Mouse (Mus musculus) liver, embryonic 16.5 days (tissue): ENCODE data around the gene Pik3r3. TPM values are rescaled to one million over a fixed set of nuclear protein-coding genes. Genes with fewer than 3 reads are reported as not detected.
"Not testable (repeated sequence)": the region's sequence is repeated elsewhere in the genome, so short reads cannot be mapped to it uniquely, and the experiment has no call there.

Experiments used
- ATAC-seq: fragments of 200-750 bp; cut with Nextera tagmentation; 2 replicates; pipeline ENCODE4 v1.8.0; 2017; ENCODE audit warnings: low read depth, mild to moderate bottlenecking, moderate number of reproducible peaks, moderate library complexity
- H3K27ac ChIP-seq: fragments of 300-500 bp; sonication (generic); 2 replicates; pipeline ENCODE4 v1.5.1; 2014; ENCODE audit warnings: mild to moderate bottlenecking, low read length
- H3K27me3 ChIP-seq: fragments of 300-500 bp; sonication (generic); 2 replicates; pipeline ENCODE4 v1.6.1; 2014; ENCODE audit warnings: low read depth, low read length, mixed read lengths; ENCODE audit not compliant: control insufficient read depth, insufficient read depth
- H3K36me3 ChIP-seq: fragments of 300-500 bp; sonication (generic); 2 replicates; pipeline ENCODE4 v1.6.1; 2014; ENCODE audit warnings: mild to moderate bottlenecking; ENCODE audit not compliant: control insufficient read depth, insufficient read depth
- H3K4me1 ChIP-seq: fragments of 300-500 bp; sonication (generic); 2 replicates; pipeline ENCODE4 v1.6.1; 2014; ENCODE audit warnings: low read depth, low read length, mixed read lengths; ENCODE audit not compliant: control insufficient read depth
- H3K4me2 ChIP-seq: fragments of 300-500 bp; sonication (generic); 2 replicates; pipeline ENCODE4 v1.6.1; 2014; ENCODE audit warnings: low read depth, low read length, mixed read lengths
- H3K4me3 ChIP-seq: fragments of 300-500 bp; sonication (generic); 2 replicates; pipeline ENCODE4 v1.5.1; 2014; ENCODE audit warnings: low read depth, mild to moderate bottlenecking, low read length
- H3K9ac ChIP-seq: fragments of 300-500 bp; sonication (generic); 2 replicates; pipeline ENCODE4 v1.6.1; 2014; ENCODE audit warnings: low read depth, low read length
- H3K9me3 ChIP-seq: fragments of 300-500 bp; sonication (generic); replicated peaks from 2 replicates; pipeline ENCODE4 v1.6.1; 2016; ENCODE audit warnings: low read length; ENCODE audit not compliant: control insufficient read depth
- WGBS: fragments of 180-500 bp; shearing (Covaris S2); extraction: QIAGEN DNeasy Blood & Tissue Kit; methylation state at CpG from one replicate; pipeline ENCODE4 v1.1.7; 2014; ENCODE audit not compliant: insufficient replicate concordance; 5-methylcytosine and 5-hydroxymethylcytosine counted together
- polyA plus RNA-seq: library from polyadenylated mRNA; unstranded; fragments of >200 nt; fragmentation: Nextera tagmentation; extraction: Ambion mirVana; gene quantifications from 2 replicates; pipeline ENCODE4 v1.2.1, GENCODE M21; 2015

Pik3r3 gene
- polyA plus RNA-seq, 1 experiment from 2014 or later, result 0.61 TPM

DNA sequence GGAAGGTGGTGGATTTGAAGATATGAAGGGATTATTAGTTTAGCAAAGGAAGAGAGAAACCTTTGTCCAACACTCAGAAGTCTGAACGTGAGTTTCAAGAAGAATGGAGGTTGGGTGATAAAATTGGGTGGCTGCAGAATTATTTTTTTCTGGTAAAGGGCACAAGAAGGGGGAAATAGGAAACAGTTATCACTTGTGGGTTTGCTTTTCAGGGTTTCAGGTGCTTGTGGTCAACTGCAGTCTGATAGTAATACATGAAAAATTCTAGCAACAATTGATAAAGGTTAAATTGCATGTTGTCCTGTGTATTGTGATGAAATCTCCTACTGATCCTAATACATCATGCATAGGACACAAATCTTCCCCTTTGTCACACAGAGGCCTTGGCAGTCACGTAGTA is 22.8 kb downstream of the Pik3r3 start:
- H3K9me3 ChIP-seq, result no peaks in the 10 kb centered on the region
- no peaks in the 10 kb centered on the region for H3K36me3 ChIP-seq
- no peak overlapping the region for H3K4me3 ChIP-seq
- no peak overlapping the region for H3K27ac ChIP-seq
- no peaks in the 10 kb centered on the region for H3K27me3 ChIP-seq
- no peak for ATAC-seq
- H3K9ac ChIP-seq, result no peak overlapping the region
- H3K4me2 ChIP-seq, result no peak overlapping the region
- 29% methylated on average over 2 of the region's 2 CpGs for WGBS
- no peaks in the 10 kb centered on the region for H3K4me1 ChIP-seq

- H3K4me3 ChIP-seq, H3K4me1 ChIP-seq, H3K36me3 ChIP-seq, ATAC-seq, H3K4me2 ChIP-seq, H3K27me3 ChIP-seq, H3K9me3 ChIP-seq, H3K9ac ChIP-seq, H3K27ac ChIP-seq: not testable (repeated sequence)
- WGBS, result 26% methylated on average over 3 of the region's 3 CpGs
Observed at GRCm38 (mm10) chr4:116245926-116246325, 24.5 kb downstream of the Pik3r3 start.

- Histone ChIP-seq H3K4me1 (no peaks in the 10 kb centered on the region), H3K36me3 (no peaks in the 10 kb centered on the region), H3K4me3 (no peak overlapping the region), H3K9ac (no peak overlapping the region), H3K4me2 (no peak overlapping the region), H3K27ac (no peak overlapping the region), H3K9me3 (no peaks in the 10 kb centered on the region), H3K27me3 (no peaks in the 10 kb centered on the region)
- ATAC-seq, result no peak
- WGBS, result 48% methylated on average over 3 of the region's 3 CpGs
Observed at GRCm38 (mm10) chr4:116249986-116250385, 28.6 kb downstream of the Pik3r3 start.

- no peak for ATAC-seq
- H3K9me3 ChIP-seq, result no peaks in the 10 kb centered on the region
- H3K4me2 ChIP-seq, result no peak overlapping the region
- H3K9ac ChIP-seq, result no peak overlapping the region
- WGBS, result 75% methylated on average over 6 of the region's 6 CpGs
- H3K27ac ChIP-seq, result no peak overlapping the region
- H3K36me3 ChIP-seq, result no peaks in the 10 kb centered on the region
- H3K27me3 ChIP-seq, result no peaks in the 10 kb centered on the region
- H3K4me3 ChIP-seq, result no peak overlapping the region
- H3K4me1 ChIP-seq, result no peaks in the 10 kb centered on the region
Observed at GRCm38 (mm10) chr4:116268220-116268619, 46.8 kb downstream of the Pik3r3 start.

DNA sequence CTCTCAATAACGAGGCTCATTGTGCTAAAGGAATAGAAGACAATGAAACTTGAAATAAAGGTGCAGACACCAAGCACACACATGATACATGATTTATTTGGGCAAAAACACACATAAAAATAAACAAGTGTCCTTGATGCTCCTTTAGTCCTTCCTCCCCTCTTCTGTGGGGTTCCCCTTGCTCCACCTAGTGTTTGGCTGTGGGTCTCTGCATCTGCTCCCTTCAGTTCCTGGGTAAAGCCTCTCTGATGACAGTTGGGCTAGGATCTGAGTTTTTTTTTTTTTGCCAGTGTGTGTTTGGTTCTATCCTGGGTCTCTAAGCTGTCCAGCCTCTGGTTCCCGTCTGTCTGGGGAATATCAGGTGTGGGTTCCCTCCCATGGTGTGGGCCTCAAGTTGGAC is 60.8 kb downstream of the Pik3r3 start:
- Histone ChIP-seq H3K9me3 (no peaks in the 10 kb centered on the region), H3K4me1 (no peaks in the 10 kb centered on the region), H3K9ac (no peak overlapping the region), H3K4me3 (no peak overlapping the region), H3K36me3 (no peaks in the 10 kb centered on the region), H3K27ac (no peak overlapping the region), H3K4me2 (no peak overlapping the region), H3K27me3 (no peaks in the 10 kb centered on the region)
- no peak for ATAC-seq
- WGBS, result 39% methylated on average over 2 of the region's 2 CpGs

DNA sequence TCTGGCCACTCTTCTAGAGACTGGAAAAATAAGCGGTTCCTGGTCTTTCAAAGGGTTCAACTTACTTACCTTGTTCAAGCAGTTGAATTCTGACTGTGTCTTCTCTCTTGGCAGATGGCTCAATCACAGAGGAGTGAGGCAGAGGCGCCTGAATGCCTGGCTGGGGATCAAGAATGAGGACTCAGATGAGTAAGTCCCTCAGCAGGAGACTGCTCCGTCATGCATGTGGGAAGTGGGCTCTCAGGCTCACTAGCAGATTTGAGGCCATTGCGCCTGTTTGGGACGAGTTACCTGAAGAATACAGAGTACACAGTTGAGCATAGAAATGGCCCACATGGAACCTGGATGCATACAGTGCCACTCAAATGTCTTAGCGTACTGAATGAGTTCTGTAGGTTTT is 70.1 kb downstream of the Pik3r3 start:
- no peak overlapping the region for H3K4me3 ChIP-seq
- H3K36me3 ChIP-seq, result no peaks in the 10 kb centered on the region
- ATAC-seq, result no peak
- no peak overlapping the region for H3K4me2 ChIP-seq
- H3K27ac ChIP-seq, result no peak overlapping the region
- no peaks in the 10 kb centered on the region for H3K4me1 ChIP-seq
- H3K9me3 ChIP-seq, result no peaks in the 10 kb centered on the region
- H3K27me3 ChIP-seq, result no peaks in the 10 kb centered on the region
- no peak overlapping the region for H3K9ac ChIP-seq
- 71% methylated on average over 6 of the region's 6 CpGs for WGBS

GRCm38 (mm10) chr4:116293296-116293695 is 71.9 kb downstream of the Pik3r3 start:
- H3K36me3 ChIP-seq, result no peaks in the 10 kb centered on the region
- no peaks in the 10 kb centered on the region for H3K4me1 ChIP-seq
- no peaks in the 10 kb centered on the region for H3K9me3 ChIP-seq
- no peak overlapping the region for H3K27ac ChIP-seq
- no peaks in the 10 kb centered on the region for H3K27me3 ChIP-seq
- 63% methylated on average over 12 of the region's 12 CpGs for WGBS
- no peak overlapping the region for H3K4me2 ChIP-seq
- ATAC-seq, result no peak
- H3K4me3 ChIP-seq, result no peak overlapping the region
- H3K9ac ChIP-seq, result no peak overlapping the region

GRCm38 (mm10) chr4:116300878-116301355 is 79.5 kb downstream of the Pik3r3 start:
- no peak overlapping the region for H3K27ac ChIP-seq
- 11% methylated on average over 4 of the region's 4 CpGs for WGBS

DNA sequence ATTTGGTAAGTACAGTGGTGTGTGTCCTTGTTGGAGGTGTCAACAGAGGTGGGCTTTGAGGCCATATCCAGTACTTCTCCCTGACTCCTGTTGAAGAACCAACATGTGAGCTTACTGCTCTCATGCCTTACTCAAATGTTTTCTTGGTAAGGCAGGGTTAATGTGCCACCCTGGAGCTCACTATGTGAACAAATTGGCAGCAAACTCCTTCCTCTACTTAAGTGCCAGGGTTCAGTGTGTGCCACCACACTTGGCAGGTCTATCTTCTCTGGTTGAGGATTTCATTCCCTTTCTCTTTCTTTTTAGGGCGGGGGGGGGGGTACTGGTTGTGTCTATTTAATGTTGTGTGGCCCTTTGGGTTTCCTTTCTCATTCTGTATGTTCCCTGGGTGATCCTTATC is 83.1 kb downstream of the Pik3r3 start:
- no peak overlapping the region for H3K4me3 ChIP-seq
- no peak overlapping the region for H3K27ac ChIP-seq
- no peaks in the 10 kb centered on the region for H3K9me3 ChIP-seq
- no peak overlapping the region for H3K4me2 ChIP-seq
- H3K4me1 ChIP-seq, result no peaks in the 10 kb centered on the region
- no peaks in the 10 kb centered on the region for H3K27me3 ChIP-seq
- WGBS, result 16% methylated on average over 1 of the region's 1 CpGs
- ATAC-seq, result no peak
- H3K36me3 ChIP-seq, result peaks cover 3% of the 10 kb centered on the region; the same call in 1 of the 2 replicates
- no peak overlapping the region for H3K9ac ChIP-seq

More at GRCm38 (mm10) chr4:116300878-116301355, 79.5 kb downstream of the Pik3r3 start:
- no peak overlapping the region for H3K4me3 ChIP-seq
- H3K9me3 ChIP-seq, result no peaks in the 10 kb centered on the region
- no peak for ATAC-seq
- H3K9ac ChIP-seq, result no peak overlapping the region
- no peaks in the 10 kb centered on the region for H3K36me3 ChIP-seq
- no peaks in the 10 kb centered on the region for H3K27me3 ChIP-seq
- H3K4me1 ChIP-seq, result no peaks in the 10 kb centered on the region
- H3K4me2 ChIP-seq, result no peak overlapping the region
